Mouse (Mus musculus) embryonic facial prominence, embryonic 12.5 days (tissue): ENCODE results near the gene Btnl1. TPM values are rescaled to one million over a fixed set of nuclear protein-coding genes. Genes with fewer than 3 reads are reported as not detected.

ENCODE experiments used
- ATAC-seq: fragments of 200-750 bp; cut with Nextera tagmentation; 2 replicates; pipeline ENCODE4 v1.8.0; 2017; ENCODE audit not compliant: insufficient number of reproducible peaks, insufficient read depth, low FRiP score, low TSS enrichment
- H3K27ac ChIP-seq: fragments of 300-500 bp; sonication (generic); 2 replicates; pipeline ENCODE4 v1.5.1; 2016; ENCODE audit warnings: mild to moderate bottlenecking
- H3K27me3 ChIP-seq: fragments of 300-500 bp; sonication (generic); 2 replicates; pipeline ENCODE4 v1.6.1; 2016; ENCODE audit warnings: mild to moderate bottlenecking, moderate library complexity
- H3K36me3 ChIP-seq: fragments of 300-500 bp; sonication (generic); 2 replicates; pipeline ENCODE4 v1.6.1; 2016; ENCODE audit warnings: mild to moderate bottlenecking
- H3K4me1 ChIP-seq: fragments of 300-500 bp; sonication (generic); 2 replicates; pipeline ENCODE4 v1.6.1; 2016
- H3K4me2 ChIP-seq: fragments of 300-500 bp; sonication (generic); replicated peaks from 2 replicates; pipeline ENCODE4 v1.6.1; 2016; ENCODE audit warnings: mild to moderate bottlenecking, moderate library complexity
- H3K4me3 ChIP-seq: fragments of 300-500 bp; sonication (generic); 2 replicates; pipeline ENCODE4 v1.5.1; 2016; ENCODE audit warnings: mild to moderate bottlenecking
- H3K9ac ChIP-seq: fragments of 300-500 bp; sonication (generic); 2 replicates; pipeline ENCODE4 v1.6.1; 2016; ENCODE audit warnings: mild to moderate bottlenecking, moderate library complexity
- H3K9me3 ChIP-seq: fragments of 300-500 bp; sonication (generic); 2 replicates; pipeline ENCODE4 v1.6.1; 2016; ENCODE audit warnings: mild to moderate bottlenecking, moderate library complexity
- WGBS: fragments of 180-500 bp; shearing (Covaris S2); methylation state at CpG from one replicate; pipeline ENCODE4 v1.1.7; 2016; 5-methylcytosine and 5-hydroxymethylcytosine counted together
- polyA plus RNA-seq: library from polyadenylated mRNA; unstranded; fragments of >200 nt; fragmentation: Nextera tagmentation; extraction: Ambion mirVana; gene quantifications from 2 replicates; pipeline ENCODE4 v1.2.1, GENCODE M21; 2016

Btnl1 gene
- polyA plus RNA-seq = not detected in 2 replicates

GRCm38 (mm10) chr17:34376847-34377246, at the start of gene Btnl1:
Gene Btnl1, plus strand, starts transcription at chr17:34377132.
- Histone ChIP-seq H3K4me2 (no peak within 1 kb of the TSS), H3K9ac (no peak within 1 kb of the TSS), H3K9me3 (no peaks in the 10 kb centered on the region), H3K36me3 (no peaks in the 10 kb centered on the region), H3K27me3 (no peaks in the 10 kb centered on the region), H3K27ac (no peak within 1 kb of the TSS), H3K4me1 (no peaks in the 10 kb centered on the region), H3K4me3 (no peak within 1 kb of the TSS)
- 77% methylated on average over 2 of the region's 2 CpGs for WGBS
- no peak for ATAC-seq

- Histone ChIP-seq H3K4me2 (no peak overlapping the region), H3K9ac (no peak overlapping the region), H3K4me3 (no peak overlapping the region), H3K4me1 (no peaks in the 10 kb centered on the region), H3K27me3 (no peaks in the 10 kb centered on the region), H3K9me3 (no peaks in the 10 kb centered on the region), H3K27ac (no peak overlapping the region), H3K36me3 (no peaks in the 10 kb centered on the region)
- WGBS = 77% methylated on average over 2 of the region's 2 CpGs
- ATAC-seq = no peak
These were observed 47.1 kb upstream of the Btnl1 start for GRCm38 (mm10) chr17:34329807-34330206.

GRCm38 (mm10) chr17:34331200-34331599, 45.7 kb upstream of the Btnl1 start:
- no peak overlapping the region for H3K4me3 ChIP-seq
- 97% methylated on average over 1 of the region's 1 CpGs for WGBS
- ATAC-seq = no peak
- no peak overlapping the region for H3K9ac ChIP-seq
- H3K36me3 ChIP-seq = no peaks in the 10 kb centered on the region
- H3K9me3 ChIP-seq = no peaks in the 10 kb centered on the region
- H3K4me1 ChIP-seq = no peaks in the 10 kb centered on the region
- H3K4me2 ChIP-seq = no peak overlapping the region
- no peaks in the 10 kb centered on the region for H3K27me3 ChIP-seq
- no peak overlapping the region for H3K27ac ChIP-seq

- Histone ChIP-seq H3K4me1 (no peaks in the 10 kb centered on the region), H3K4me2 (no peak overlapping the region), H3K27ac (no peak overlapping the region), H3K36me3 (no peaks in the 10 kb centered on the region), H3K9ac (no peak overlapping the region), H3K4me3 (no peak overlapping the region), H3K27me3 (no peaks in the 10 kb centered on the region), H3K9me3 (no peaks in the 10 kb centered on the region)
- WGBS = 45% methylated on average over 3 of the region's 3 CpGs
- ATAC-seq = no peak
These were observed 36.1 kb upstream of the Btnl1 start for GRCm38 (mm10) chr17:34340619-34341402.

GRCm38 (mm10) chr17:34344882-34345281, 32.0 kb upstream of the Btnl1 start:
- no peak overlapping the region for H3K27ac ChIP-seq
- WGBS = 84% methylated on average over 4 of the region's 4 CpGs
- H3K27me3 ChIP-seq = no peaks in the 10 kb centered on the region
- H3K36me3 ChIP-seq = no peaks in the 10 kb centered on the region
- no peaks in the 10 kb centered on the region for H3K4me1 ChIP-seq
- no peak overlapping the region for H3K9ac ChIP-seq
- ATAC-seq = no peak
- H3K9me3 ChIP-seq = no peaks in the 10 kb centered on the region
- no peak overlapping the region for H3K4me3 ChIP-seq
- no peak overlapping the region for H3K4me2 ChIP-seq

GRCm38 (mm10) chr17:34345486-34345885, 31.4 kb upstream of the Btnl1 start:
- no peaks in the 10 kb centered on the region for H3K27me3 ChIP-seq
- no peak overlapping the region for H3K4me2 ChIP-seq
- no peaks in the 10 kb centered on the region for H3K9me3 ChIP-seq
- no peaks in the 10 kb centered on the region for H3K36me3 ChIP-seq
- no peak for ATAC-seq
- whole genome bisulfite sequencing = 87% methylated on average over 7 of the region's 7 CpGs
- H3K27ac ChIP-seq = no peak overlapping the region
- no peak overlapping the region for H3K4me3 ChIP-seq
- H3K4me1 ChIP-seq = no peaks in the 10 kb centered on the region
- H3K9ac ChIP-seq = no peak overlapping the region

- H3K4me3 ChIP-seq = no peak overlapping the region
- H3K27me3 ChIP-seq = no peaks in the 10 kb centered on the region
- no peaks in the 10 kb centered on the region for H3K4me1 ChIP-seq
- no peaks in the 10 kb centered on the region for H3K9me3 ChIP-seq
- H3K4me2 ChIP-seq = no peak overlapping the region
- no peaks in the 10 kb centered on the region for H3K36me3 ChIP-seq
- H3K27ac ChIP-seq = no peak overlapping the region
- WGBS = 67% methylated on average over 3 of the region's 3 CpGs
- no peak for ATAC-seq
- H3K9ac ChIP-seq = no peak overlapping the region
These were observed 30.9 kb upstream of the Btnl1 start for GRCm38 (mm10) chr17:34346041-34346440.

GRCm38 (mm10) chr17:34347606-34348308, 29.2 kb upstream of the Btnl1 start:
- Histone ChIP-seq H3K27me3 (no peaks in the 10 kb centered on the region), H3K36me3 (no peaks in the 10 kb centered on the region), H3K4me1 (no peaks in the 10 kb centered on the region), H3K9ac (no peak overlapping the region), H3K9me3 (no peaks in the 10 kb centered on the region), H3K4me2 (no peak overlapping the region), H3K27ac (no peak overlapping the region), H3K4me3 (no peak overlapping the region)
- no peak for ATAC-seq
- WGBS = 64% methylated on average over 6 of the region's 6 CpGs

- WGBS = 3% methylated on average over 4 of the region's 4 CpGs
- no peak for ATAC-seq
- Histone ChIP-seq H3K27ac (no peak overlapping the region), H3K4me3 (no peak overlapping the region), H3K9ac (no peak overlapping the region), H3K4me2 (no peak overlapping the region), H3K9me3 (no peaks in the 10 kb centered on the region), H3K27me3 (no peaks in the 10 kb centered on the region), H3K36me3 (no peaks in the 10 kb centered on the region), H3K4me1 (no peaks in the 10 kb centered on the region)
These were observed 27.5 kb upstream of the Btnl1 start for GRCm38 (mm10) chr17:34349429-34349828.

- ATAC-seq = no peak
- H3K4me3 ChIP-seq = no peak within 1 kb of the TSS
- H3K27ac ChIP-seq = no peak within 1 kb of the TSS
- H3K4me2 ChIP-seq = no peak within 1 kb of the TSS
- no peaks in the 10 kb centered on the region for H3K4me1 ChIP-seq
- no peak within 1 kb of the TSS for H3K9ac ChIP-seq
- H3K27me3 ChIP-seq = no peaks in the 10 kb centered on the region
- no peaks in the 10 kb centered on the region for H3K9me3 ChIP-seq
- 83% methylated on average over 5 of the region's 5 CpGs for WGBS
- H3K36me3 ChIP-seq = no peaks in the 10 kb centered on the region
These were observed 22.4 kb upstream of the Btnl1 start, which contains the start of gene Btnl2 for GRCm38 (mm10) chr17:34354539-34354938. Gene Btnl2, plus strand, starts transcription at chr17:34354822.

- Histone ChIP-seq H3K9me3 (no peaks in the 10 kb centered on the region), H3K4me3 (no peak overlapping the region)
- WGBS = 88% methylated on average over 1 of the region's 1 CpGs
These were observed 22.0 kb upstream of the Btnl1 start for GRCm38 (mm10) chr17:34354940-34355339.

GRCm38 (mm10) chr17:34362954-34363546, 13.9 kb upstream of the Btnl1 start:
- H3K36me3 ChIP-seq = no peaks in the 10 kb centered on the region
- H3K4me2 ChIP-seq = no peak overlapping the region
- no peaks in the 10 kb centered on the region for H3K9me3 ChIP-seq
- 85% methylated on average over 15 of the region's 15 CpGs for WGBS
- H3K27me3 ChIP-seq = no peaks in the 10 kb centered on the region
- no peaks in the 10 kb centered on the region for H3K4me1 ChIP-seq
- H3K9ac ChIP-seq = no peak overlapping the region
- ATAC-seq = no peak
- no peak overlapping the region for H3K4me3 ChIP-seq
- H3K27ac ChIP-seq = no peak overlapping the region

More at GRCm38 (mm10) chr17:34354940-34355339, 22.0 kb upstream of the Btnl1 start:
- Histone ChIP-seq H3K27ac (no peak overlapping the region), H3K9ac (no peak overlapping the region), H3K36me3 (no peaks in the 10 kb centered on the region), H3K27me3 (no peaks in the 10 kb centered on the region), H3K4me1 (no peaks in the 10 kb centered on the region), H3K4me2 (no peak overlapping the region)
- ATAC-seq = no peak
